Mouse (Mus musculus) intestine, embryonic 14.5 days (tissue): Measurements from ENCODE around the gene Arpc3. TPM values are rescaled to one million over a fixed set of nuclear protein-coding genes. Genes with fewer than 3 reads are reported as not detected.
"Not testable (repeated sequence)": the region's sequence is repeated elsewhere in the genome, so short reads cannot be mapped to it uniquely, and the experiment has no call there.

Experiments used
- ATAC-seq: fragments of 200-750 bp; cut with Nextera tagmentation; replicated peaks from 2 replicates; pipeline ENCODE4 v1.8.0; 2017; ENCODE audit warnings: low read depth, moderate number of reproducible peaks, moderate TSS enrichment, moderate library complexity; ENCODE audit not compliant: low FRiP score, low TSS enrichment
- DNase-seq: peaks from one replicate; pipeline ENCODE4 v3.0.0-alpha.2; 2018; ENCODE audit warnings: low spot score
- H3K27ac ChIP-seq: fragments of 300-500 bp; sonication (generic); 2 replicates; pipeline ENCODE4 v1.5.1; 2014; ENCODE audit warnings: low read depth, mild to moderate bottlenecking, control low read depth
- H3K27me3 ChIP-seq: fragments of 300-500 bp; sonication (generic); replicated peaks from 2 replicates; pipeline ENCODE4 v1.6.1; 2014; ENCODE audit warnings: low read length, control low read depth; ENCODE audit not compliant: control insufficient read depth, insufficient read depth
- H3K36me3 ChIP-seq: fragments of 300-500 bp; sonication (generic); 2 replicates; pipeline ENCODE4 v1.6.1; 2014; ENCODE audit warnings: low read length, control low read depth; ENCODE audit not compliant: control insufficient read depth, insufficient read depth
- H3K4me1 ChIP-seq: fragments of 300-500 bp; sonication (generic); replicated peaks from 2 replicates; pipeline ENCODE4 v1.6.1; 2014; ENCODE audit warnings: low read length, control low read depth, mixed read lengths; ENCODE audit not compliant: control insufficient read depth, insufficient read depth
- H3K4me2 ChIP-seq: fragments of 300-500 bp; sonication (generic); 2 replicates; pipeline ENCODE4 v1.6.1; 2014; ENCODE audit warnings: low read length
- H3K4me3 ChIP-seq: fragments of 300-500 bp; sonication (generic); 2 replicates; pipeline ENCODE4 v1.5.1; 2014; ENCODE audit warnings: low read depth, low read length, control low read depth, mixed read lengths
- H3K9ac ChIP-seq: fragments of 300-500 bp; sonication (generic); 2 replicates; pipeline ENCODE4 v1.6.1; 2014; ENCODE audit warnings: mild to moderate bottlenecking, low read length
- H3K9me3 ChIP-seq: fragments of 300-500 bp; sonication (generic); 2 replicates; pipeline ENCODE4 v1.6.1; 2016; ENCODE audit warnings: low read length, control low read depth; ENCODE audit not compliant: control insufficient read depth
- WGBS: fragments of 180-500 bp; shearing (Covaris S2); extraction: QIAGEN DNeasy Blood & Tissue Kit; methylation state at CpG from one replicate; pipeline ENCODE4 v1.1.7; 2014; 5-methylcytosine and 5-hydroxymethylcytosine counted together
- polyA plus RNA-seq: library from polyadenylated mRNA; unstranded; fragments of >200 nt; fragmentation: Nextera tagmentation; extraction: Ambion mirVana; gene quantifications from 2 replicates; pipeline ENCODE4 v1.2.1, GENCODE M21; 2014

The Arpc3 gene
- polyA plus RNA-seq, 1 experiment from 2014 or later: 39.3 TPM

DNA sequence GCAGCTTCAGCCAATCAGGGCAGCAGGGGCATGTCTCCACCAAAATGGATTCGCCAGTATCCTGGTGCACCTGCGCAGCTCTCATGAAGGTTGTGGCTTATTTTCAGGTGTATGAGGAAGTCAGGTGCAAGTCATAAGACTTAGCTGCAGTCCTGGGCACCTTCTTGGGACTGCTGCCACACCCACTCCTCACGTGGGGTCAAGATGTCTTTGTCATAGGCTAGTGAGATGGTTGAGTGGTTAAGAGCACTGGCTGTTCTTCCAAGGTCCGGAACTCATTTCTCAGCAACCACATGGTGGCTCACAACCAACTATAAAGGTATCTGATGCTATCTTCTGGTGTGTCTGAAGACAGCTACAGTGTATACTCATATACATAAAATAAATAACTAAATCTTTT, 29.0 kb downstream of the Arpc3 start:
- not testable (repeated sequence) for H3K4me2 ChIP-seq

DNA sequence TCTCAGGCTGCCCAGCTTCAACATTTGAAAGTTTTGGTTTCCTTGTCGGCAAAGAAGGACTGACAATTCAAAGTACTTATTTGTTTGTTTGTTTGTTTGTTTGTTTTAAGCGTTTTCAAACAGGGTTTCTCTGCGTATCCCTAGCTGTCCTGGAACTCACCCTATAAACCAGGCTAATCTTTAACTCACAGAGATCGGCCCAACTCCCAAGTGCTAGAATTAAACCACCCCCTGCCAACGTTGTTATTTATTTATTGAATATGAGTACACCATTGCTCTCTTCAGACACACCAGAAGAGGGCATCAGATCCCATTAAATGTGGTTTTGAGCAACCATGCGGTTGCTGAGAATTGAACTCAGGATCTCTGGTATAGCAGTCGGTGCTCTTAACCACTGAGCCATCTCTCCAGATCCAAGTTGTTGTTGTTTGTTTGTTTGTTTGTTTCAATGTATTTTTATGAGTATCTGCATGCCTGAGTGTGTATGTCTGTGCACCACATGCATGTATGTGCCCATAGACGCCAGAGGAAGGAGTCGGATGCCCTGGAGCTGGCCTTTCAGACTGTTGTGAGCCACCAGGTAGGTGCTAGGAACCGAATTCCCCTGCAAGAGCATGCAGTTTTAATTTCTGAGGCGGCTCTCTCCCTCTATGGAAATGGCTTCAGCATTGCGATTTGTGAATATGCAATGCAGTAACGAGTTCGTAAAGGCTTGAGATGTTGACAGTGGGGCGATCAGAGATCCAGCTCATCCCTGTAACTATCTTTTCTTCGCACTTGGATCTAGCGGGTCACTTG, 29.8 kb downstream of the Arpc3 start, which contains the start of gene Anapc7:
Gene Anapc7 (plus strand): TSS at position 423 of the 798 bp plus-strand sequence.
- ATAC-seq (peak; percentile 25; the same call in 1 of the 2 replicates), DNase-seq (no peak)
- peak within 1 kb of the TSS; percentile 95 for H3K9ac ChIP-seq
- no peaks in the 10 kb centered on the region for H3K9me3 ChIP-seq
- H3K4me2 ChIP-seq: peak within 1 kb of the TSS; percentile 94
- H3K36me3 ChIP-seq: peaks cover 2% of the 10 kb centered on the region; the same call in 1 of the 2 replicates
- 21% methylated on average over 17 of the region's 17 CpGs for WGBS
- no peaks in the 10 kb centered on the region for H3K27me3 ChIP-seq
- peak within 1 kb of the TSS; percentile 99 for H3K4me3 ChIP-seq
- peaks cover 11% of the 10 kb centered on the region for H3K4me1 ChIP-seq
- peak within 1 kb of the TSS; percentile 81 for H3K27ac ChIP-seq

More for the DNA sequence above, 29.0 kb downstream of the Arpc3 start:
- peaks cover 11% of the 10 kb centered on the region for H3K4me1 ChIP-seq
- H3K27ac ChIP-seq, DNase-seq, H3K9ac ChIP-seq, H3K9me3 ChIP-seq, H3K4me3 ChIP-seq, H3K27me3 ChIP-seq, ATAC-seq, H3K36me3 ChIP-seq: not testable (repeated sequence)
- 64% methylated on average over 4 of the region's 4 CpGs for WGBS

DNA sequence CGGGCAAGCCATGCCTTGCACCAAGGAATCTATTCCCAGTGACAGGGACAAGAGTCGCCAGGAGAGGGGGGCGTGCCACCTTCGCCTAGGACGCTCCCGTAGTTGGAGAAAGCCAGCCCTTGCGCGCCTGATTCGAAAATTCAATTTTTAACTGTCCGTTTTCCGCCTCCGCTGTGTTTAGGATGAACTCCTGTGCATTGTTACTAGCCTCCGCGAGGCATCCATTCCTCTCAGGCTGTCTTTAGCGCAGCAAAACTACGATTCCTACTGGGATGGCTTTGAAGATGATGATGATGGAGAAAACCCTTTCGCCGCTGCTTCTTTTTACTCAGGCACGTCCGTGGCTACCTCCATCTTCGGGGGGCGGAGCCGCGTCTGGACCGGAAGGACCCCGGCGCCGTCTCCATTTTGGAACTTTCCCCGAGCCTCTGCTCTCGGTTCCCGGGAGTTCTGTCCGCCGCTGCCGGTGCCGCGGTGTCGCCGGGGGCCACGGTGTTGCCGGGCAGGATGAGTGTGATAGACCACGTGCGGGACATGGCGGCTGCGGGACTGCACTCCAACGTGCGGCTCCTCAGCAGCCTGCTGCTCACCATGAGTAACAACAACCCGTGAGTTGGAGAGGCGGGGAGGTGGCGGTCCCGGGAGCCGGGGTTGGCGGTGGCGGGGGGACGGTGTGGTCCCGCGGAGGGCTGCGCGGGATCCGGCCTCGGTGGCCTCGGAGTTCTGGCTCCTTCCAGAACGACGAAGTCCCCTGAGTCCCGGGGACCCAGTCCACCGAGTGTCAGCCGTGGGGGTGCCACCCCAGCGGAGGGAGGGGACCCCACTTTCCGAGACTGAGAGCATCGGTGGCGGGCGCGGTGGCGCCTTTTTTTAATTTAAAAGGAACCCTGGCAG, 30.6 kb downstream of the Arpc3 start:
- no peaks in the 10 kb centered on the region for H3K27me3 ChIP-seq
- H3K9me3 ChIP-seq: no peaks in the 10 kb centered on the region
- WGBS: under 1% methylated on average over 73 of the region's 73 CpGs
- peak overlapping the region; percentile 94 for H3K4me2 ChIP-seq
- peaks cover 11% of the 10 kb centered on the region for H3K4me1 ChIP-seq
- peaks cover 2% of the 10 kb centered on the region; the same call in 1 of the 2 replicates for H3K36me3 ChIP-seq
- DNase-seq (peak; percentile 99), ATAC-seq (peak; percentile 87)
- peak overlapping the region; percentile 81 for H3K27ac ChIP-seq
- peak overlapping the region; percentile 99 for H3K4me3 ChIP-seq
- peak overlapping the region; percentile 95 for H3K9ac ChIP-seq

DNA sequence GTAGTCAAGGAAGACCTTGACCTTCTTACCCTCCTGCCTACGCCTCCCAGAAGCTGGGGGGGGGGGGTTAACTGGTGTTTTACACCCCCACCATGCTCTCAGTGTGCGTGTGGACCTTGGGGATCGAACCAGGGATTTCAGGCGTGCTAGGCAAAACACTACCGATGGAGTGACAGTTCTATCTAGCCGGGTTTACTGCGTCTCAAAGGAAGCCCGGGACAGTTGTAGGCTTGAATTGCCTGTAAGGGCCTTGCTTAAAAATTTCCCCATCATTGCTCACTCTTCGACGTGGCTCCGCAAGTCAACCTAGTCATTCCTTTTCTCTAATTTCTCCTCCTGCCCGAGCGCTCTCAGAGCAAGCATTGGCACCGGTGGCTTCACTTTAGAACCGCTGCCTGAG, 31.4 kb downstream of the Arpc3 start:
- peak overlapping the region; percentile 95 for H3K9ac ChIP-seq
- 29% methylated on average over 15 of the region's 15 CpGs for WGBS
- DNase-seq: peak; percentile 60

DNA sequence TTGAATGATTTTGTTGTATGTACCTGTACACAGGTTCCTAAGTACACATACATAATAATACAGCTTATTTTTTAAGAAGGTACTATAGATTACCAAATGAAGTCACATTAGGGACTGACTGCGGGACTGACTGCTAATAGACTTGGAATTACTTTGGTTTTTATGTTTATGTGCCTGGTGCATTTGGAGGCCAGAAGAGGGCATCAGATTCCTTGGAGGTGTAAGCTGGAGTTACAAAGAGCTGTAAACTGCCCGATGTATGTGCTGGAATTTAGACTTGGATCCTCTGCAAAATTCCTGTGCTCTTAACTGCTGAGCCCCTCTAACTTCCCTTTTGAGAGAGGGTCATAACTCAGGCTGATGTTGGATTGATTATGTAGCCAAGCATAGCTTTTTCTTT, 33.9 kb downstream of the Arpc3 start:
- no peak for ATAC-seq
- WGBS: 82% methylated on average over 2 of the region's 2 CpGs
- peaks cover 30% of the 10 kb centered on the region for H3K36me3 ChIP-seq

More for the DNA sequence above, 31.4 kb downstream of the Arpc3 start:
- no peaks in the 10 kb centered on the region for H3K9me3 ChIP-seq
- peaks cover 11% of the 10 kb centered on the region for H3K4me1 ChIP-seq
- H3K27me3 ChIP-seq: no peaks in the 10 kb centered on the region
- no peak overlapping the region for H3K27ac ChIP-seq
- H3K4me2 ChIP-seq: peak overlapping the region; percentile 94
- ATAC-seq: no peak
- H3K36me3 ChIP-seq: peaks cover 7% of the 10 kb centered on the region
- peak overlapping the region; percentile 99 for H3K4me3 ChIP-seq

DNA sequence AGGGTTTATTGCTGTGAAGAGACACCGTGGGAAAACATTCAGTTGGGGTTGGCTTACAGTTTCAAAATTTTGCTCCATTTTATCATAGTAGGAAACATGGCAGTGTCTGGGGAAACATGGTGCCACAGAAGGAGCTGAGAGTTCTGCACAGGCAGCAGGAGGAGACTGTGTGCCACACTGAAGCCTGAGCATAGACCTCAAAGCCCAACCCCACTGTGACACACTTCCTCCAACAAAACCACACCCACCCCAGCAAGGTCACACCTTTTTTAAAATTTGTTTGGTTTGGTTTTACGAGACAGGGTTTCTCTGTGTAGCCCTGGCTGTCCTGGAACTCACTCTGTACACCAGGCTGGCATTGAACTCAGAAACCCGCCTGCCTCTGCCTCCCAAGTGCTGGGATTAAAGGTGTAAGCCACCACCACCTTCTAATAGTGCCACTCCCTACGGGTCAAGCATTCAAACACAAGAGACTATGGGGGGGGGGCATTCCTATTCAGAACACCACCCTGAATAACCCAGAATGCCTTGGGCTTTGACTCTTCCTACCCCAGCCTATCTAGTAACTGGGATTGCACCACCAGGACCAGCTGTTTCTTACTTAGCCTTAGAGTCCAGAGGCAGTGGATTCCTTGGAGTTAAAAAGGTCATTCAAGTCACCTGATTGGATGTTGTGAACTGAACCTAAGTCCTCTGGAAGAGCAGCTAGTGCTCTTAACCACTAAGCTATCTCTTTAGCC, 38.5 kb downstream of the Arpc3 start:
- H3K4me1 ChIP-seq: no peaks in the 10 kb centered on the region
- H3K27me3 ChIP-seq: no peaks in the 10 kb centered on the region
- H3K9ac ChIP-seq: no peak overlapping the region
- ATAC-seq (no peak), DNase-seq (no peak)
- peaks cover 74% of the 10 kb centered on the region for H3K36me3 ChIP-seq
- 89% methylated on average over 4 of the region's 4 CpGs for WGBS
- no peak overlapping the region for H3K4me3 ChIP-seq
- no peaks in the 10 kb centered on the region for H3K9me3 ChIP-seq
- H3K4me2 ChIP-seq: no peak overlapping the region
- H3K27ac ChIP-seq: no peak overlapping the region

More for the DNA sequence above, 33.9 kb downstream of the Arpc3 start:
- H3K27me3 ChIP-seq: no peaks in the 10 kb centered on the region
- H3K4me1 ChIP-seq: peaks cover 11% of the 10 kb centered on the region
- no peak overlapping the region for H3K4me3 ChIP-seq
- no peak overlapping the region for H3K4me2 ChIP-seq
- no peak overlapping the region for H3K9ac ChIP-seq
- no peak overlapping the region for H3K27ac ChIP-seq
- H3K9me3 ChIP-seq: no peaks in the 10 kb centered on the region
- no peak for DNase-seq

DNA sequence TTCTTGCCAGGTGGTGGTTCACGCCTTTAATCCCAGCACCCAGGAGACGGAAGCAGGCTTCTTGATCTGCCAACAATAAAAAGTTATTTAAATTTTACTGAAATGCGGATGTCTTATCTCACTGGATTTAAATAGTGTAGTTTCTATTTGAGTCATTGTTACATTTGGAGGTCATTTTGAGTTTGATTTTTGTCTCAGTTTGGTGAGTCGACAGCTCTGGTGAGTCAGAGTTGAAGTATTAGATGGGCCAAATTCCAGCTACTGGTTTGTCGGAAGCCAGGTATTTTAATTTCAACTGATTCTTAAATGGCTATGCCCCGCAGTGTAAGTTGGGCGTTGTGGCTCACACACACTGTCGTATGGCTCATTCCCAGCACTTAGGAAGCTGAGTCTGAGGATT, 39.5 kb downstream of the Arpc3 start:
- H3K4me2 ChIP-seq: no peak overlapping the region
- H3K27ac ChIP-seq: no peak overlapping the region
- H3K9me3 ChIP-seq: no peaks in the 10 kb centered on the region
- DNase-seq (no peak), ATAC-seq (no peak)
- WGBS: 94% methylated on average over 8 of the region's 8 CpGs
- H3K4me3 ChIP-seq: no peak overlapping the region
- no peaks in the 10 kb centered on the region for H3K27me3 ChIP-seq
- no peak overlapping the region for H3K9ac ChIP-seq
- H3K36me3 ChIP-seq: peaks cover 83% of the 10 kb centered on the region
- H3K4me1 ChIP-seq: no peaks in the 10 kb centered on the region

DNA sequence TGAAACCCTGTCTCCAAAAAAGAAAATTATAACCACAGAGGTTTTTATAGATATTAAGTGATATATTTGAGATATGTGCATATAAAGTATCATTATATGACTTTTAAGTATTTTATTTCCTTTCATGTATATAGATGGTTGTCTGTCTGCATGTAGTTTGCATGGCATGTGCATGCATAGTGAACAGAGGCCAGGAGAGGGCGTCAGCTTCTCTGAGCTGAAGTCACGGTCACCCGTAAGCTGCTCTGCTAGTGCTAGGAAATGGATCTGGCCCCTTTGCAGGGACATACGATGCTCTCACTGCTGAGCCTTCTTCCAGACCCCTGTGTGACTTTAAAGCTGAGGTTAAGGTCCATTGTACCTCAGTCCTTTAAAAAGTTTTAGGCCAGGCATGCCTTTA, 42.9 kb downstream of the Arpc3 start:
- Histone ChIP-seq H3K27me3 (no peaks in the 10 kb centered on the region), H3K4me2 (no peak overlapping the region), H3K4me1 (no peaks in the 10 kb centered on the region), H3K27ac (no peak overlapping the region), H3K9me3 (no peaks in the 10 kb centered on the region), H3K36me3 (peaks cover 99% of the 10 kb centered on the region), H3K9ac (no peak overlapping the region), H3K4me3 (no peak overlapping the region)
- WGBS: 75% methylated on average over 4 of the region's 4 CpGs
- DNase-seq (no peak), ATAC-seq (no peak)
